Mouse (Mus musculus): ENCODE results near the gene Plekhj1. TPM values are rescaled to one million over a fixed set of nuclear protein-coding genes. Genes with fewer than 3 reads are reported as not detected.
A peak's percentile ranks its signal among the peaks of the same experiment; 100 is the strongest.

Gene Plekhj1
- total RNA-seq, 2 experiments from 2014 or later: 24.3 to 25.8 TPM

DNA sequence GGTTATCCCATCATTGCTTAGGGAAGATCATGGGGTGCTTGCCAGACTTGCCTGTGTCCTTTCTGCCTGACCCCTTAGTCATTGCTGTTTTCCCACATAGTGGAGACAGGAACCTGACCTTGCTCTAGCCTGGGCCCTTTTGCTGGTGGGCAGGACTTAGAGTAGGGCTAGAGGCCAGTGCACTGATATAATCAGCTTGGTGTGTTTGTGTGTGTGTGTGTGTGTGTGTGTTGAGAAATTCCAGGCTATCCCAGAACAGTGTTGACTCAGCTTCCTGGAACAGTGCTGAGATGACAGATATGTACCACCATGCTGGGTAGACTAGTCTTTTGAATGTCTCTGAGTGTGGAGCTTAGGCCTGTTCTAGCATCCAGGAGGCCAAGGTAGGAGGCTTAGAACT lies 18.9 kb downstream of the Plekhj1 start:
- no peak for DNase-seq (ENCODE audit: low spot score)

DNA sequence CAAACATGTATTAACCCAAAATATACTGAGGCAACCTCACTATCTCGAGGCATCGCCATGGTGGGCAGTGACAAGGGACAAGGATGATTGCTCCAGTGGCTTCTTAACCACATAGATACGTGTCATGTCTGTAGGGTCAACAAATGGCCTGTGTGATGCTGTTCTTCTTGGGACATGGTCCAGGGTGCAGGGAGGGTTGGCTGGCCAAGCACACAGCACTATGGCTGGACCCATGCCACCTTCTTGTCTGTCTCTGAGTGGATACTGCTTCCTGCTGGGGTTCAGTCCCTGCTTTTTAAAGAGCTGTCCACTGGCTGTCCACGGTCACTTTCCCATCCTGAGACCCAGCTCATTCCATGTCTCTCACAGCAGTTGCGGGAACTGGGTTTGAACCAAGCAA lies 21.3 kb downstream of the Plekhj1 start:
- no peak for DNase-seq (ENCODE audit: low spot score)

DNA sequence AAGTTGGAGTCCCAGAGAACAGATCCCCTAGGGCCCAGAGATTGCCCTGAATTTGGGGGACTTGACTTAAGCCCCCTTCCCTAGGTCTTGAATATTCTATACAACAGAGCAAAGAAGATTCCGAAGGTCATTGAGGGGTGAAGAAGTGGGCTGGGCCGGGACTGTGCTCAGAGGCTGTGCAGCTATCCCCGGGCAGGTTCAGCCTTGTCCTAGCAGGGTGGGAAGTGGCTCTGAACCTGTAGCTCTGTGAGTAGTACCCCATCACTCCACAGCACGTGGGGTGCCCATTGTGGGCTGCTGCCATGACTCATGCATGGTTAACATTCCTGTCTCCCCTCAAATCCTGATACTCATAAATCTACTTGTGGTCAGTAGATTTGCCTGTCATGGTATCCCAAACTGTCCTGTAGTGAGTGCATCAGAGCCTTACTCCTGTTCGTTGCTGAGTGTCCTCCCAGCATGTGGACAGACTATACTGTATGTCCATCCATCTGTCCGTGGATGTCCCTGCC lies 22.0 kb downstream of the Plekhj1 start:
- no peak for DNase-seq (ENCODE audit: low spot score)

DNA sequence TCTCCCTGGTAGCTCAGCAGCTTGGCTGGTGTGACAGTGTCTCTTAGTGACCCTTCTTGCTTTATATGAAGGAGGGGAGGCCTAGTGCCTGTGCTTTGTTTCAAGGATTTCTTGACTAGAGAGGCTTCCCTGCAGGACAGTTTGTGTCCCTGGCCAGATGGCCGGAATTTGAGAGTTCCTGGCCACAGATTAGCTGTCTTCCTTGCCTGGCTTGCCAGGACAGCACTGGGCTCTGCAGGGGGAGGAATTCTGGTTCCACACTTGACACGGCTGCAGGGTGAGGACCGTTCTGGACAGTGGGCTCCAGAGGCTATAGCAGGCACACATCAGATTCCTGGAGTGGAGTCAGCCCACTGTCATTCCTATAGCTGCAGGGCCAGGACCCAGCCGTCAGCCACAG lies 22.7 kb downstream of the Plekhj1 start:
- no peak for DNase-seq (ENCODE audit: low spot score)

DNA sequence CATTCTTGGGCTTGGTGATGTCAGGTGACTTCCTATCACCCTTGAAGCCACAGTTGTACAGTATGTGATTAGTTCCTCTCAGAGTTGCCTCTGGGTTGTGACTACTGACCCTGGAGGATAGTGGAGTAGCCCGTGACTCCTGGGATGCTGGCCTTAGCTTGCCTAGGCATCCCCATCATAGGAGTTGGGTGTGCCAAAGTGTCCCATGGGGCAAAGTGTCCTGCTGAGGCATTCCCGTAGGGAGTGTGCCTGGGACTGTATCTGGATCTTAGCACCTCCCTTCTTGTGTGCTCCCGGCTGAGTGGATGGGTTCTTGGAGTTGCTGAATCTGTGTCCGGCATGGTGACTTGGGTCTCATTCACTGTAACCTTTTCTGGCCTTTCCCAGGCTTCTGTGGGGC lies 23.4 kb downstream of the Plekhj1 start:
- no peak for DNase-seq (ENCODE audit: low spot score)

DNA sequence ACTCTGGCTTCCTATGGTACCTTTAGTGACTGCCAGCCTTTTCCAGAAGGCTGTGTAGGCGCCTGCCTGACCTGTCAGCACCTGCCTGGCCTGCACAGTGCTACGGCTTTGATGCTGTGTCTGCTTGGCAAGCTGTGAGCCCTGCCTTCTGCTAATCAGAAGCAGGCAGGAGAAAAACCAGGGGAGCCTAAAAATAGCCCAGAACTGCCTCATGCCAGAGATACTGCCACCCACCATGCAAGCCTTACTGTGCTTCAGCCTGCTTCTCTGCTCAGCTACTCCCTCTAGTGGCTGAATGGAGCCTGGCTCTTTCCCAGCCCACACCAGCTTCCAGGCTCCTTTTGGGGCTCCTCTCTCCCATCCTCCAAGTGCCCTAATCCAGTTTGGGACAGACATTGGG lies 23.9 kb downstream of the Plekhj1 start:
- DNase-seq (ENCODE audit: low spot score): peak; percentile 88

DNA sequence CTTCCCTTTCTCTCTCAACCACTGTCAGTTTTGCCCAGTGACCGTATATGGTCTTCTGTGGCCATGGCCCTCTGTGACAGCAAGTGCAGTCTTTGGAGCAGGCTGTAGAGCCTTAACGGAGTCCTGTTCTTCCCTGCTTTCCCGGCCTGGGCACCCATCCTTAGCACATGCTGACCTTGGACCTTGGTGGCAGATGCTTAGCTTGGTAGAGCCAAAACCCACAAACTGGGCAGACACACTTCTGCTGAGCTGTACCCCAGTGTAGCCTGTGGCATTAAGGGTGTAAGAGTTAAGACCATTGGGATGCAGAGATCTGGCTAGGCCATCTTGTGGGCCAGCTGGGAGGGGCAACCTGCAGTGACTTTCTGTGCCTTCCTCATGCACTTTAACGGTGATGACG lies 24.6 kb downstream of the Plekhj1 start:
- DNase-seq (ENCODE audit: low spot score): no peak

DNA sequence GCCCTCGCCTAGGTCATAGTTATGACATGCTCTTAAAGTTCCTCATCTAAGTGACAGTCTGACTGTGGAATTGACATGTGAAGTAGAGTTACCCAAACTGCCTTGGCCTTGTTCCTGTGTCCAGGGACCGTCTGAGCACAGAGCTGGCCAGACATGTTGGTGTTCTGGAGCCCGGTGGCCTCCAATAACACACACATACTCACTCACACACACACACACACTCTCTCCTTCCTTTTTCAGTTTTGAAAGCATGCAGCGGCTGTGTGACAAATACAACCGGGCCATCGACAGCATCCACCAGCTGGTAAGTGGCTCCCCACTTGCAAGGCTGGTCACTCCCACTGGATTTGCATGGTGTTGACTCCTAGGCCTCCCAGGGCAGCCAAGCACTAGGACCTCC lies 30.1 kb downstream of the Plekhj1 start:
- DNase-seq (ENCODE audit: low spot score): no peak

DNA sequence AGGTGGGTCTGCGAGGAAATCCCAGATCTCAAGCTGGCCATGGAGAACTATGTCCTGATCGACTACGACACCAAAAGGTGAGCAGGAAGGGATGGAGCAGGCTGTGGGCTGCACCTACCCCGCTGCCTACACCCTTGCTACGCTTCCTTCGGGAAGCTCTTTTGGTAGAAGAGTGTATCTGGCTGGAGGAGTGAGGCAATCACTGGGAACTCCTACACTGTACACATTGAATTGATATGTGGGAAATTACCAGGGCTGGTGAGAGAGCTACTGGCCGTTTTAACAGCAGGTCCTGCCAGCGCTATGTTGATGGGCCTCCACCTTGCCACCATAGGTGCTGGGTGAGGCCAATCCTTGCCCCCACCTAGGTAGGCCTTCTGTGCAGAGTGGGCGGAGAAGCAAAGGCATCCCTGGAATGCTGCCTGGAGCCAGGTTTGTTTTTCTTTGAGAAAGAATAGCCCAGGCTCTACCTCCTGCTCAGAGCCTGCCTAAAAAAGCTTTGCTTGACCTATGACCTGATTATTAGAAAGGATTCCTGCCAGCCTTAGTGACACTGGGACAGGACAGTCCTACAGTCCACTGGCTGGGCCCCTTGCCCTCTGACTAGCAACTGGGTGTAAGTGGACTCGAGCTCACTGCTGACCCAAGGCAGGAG lies 32.1 kb downstream of the Plekhj1 start:
- no peak for DNase-seq (ENCODE audit: low spot score)

DNA sequence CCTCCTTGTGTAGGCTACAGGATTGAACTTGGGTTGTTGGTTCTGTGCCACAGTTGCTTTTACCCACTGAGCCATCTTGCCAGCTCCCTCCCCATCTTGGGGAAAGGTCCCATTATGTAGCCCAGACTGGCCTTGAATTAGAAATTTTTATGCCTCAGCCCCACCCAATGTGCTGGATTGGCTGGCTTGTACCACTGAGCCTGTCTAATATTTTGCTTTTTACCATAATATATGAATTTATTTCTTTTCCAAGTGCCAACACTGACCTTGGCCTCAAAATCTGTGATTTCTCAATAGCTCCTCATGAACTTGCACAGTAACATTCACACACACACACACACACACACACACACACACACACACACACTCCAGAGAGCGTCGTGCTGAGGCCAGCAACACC lies 32.7 kb downstream of the Plekhj1 start:
- DNase-seq (ENCODE audit: low spot score): no peak

DNA sequence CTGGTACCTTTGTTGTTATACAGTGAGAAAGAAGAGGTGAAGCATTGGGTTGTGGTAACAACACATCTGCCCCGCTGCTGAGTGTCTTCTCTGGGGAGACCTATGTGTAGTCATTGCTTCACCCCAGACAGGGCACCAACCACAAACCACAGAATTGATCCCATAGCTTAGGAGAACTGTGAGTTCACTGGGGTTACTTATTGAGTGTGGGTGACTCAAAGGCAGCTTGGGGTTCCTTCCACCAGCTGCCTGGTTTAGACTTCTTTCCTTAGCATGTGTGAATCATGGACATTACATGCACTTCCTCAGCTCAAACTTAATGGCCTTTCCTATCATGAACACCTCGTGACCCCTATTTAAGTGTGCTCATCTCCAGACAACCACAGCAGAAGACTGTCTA lies 34.9 kb downstream of the Plekhj1 start:
- no peak for DNase-seq (ENCODE audit: low spot score)

DNA sequence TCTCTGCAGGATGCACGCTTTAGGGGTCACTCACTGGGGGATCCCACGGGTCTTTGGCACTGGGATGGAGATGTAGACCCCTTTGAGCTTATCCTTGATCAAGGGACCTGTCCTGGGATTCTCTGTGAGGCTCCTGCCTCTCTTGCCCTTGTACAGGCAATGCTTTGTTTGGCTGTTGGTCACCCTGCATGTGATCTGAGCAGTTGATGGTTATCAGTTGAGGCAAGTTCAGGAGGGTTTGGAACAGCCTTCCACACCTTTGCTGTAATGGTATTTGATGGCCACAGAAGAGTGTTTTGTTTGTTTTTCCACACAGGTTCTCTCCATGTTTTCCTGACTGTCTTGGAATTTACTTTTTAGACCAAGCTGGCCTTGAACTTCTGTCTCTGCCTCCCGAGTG lies 36.6 kb downstream of the Plekhj1 start:
- DNase-seq (ENCODE audit: low spot score): no peak

DNA sequence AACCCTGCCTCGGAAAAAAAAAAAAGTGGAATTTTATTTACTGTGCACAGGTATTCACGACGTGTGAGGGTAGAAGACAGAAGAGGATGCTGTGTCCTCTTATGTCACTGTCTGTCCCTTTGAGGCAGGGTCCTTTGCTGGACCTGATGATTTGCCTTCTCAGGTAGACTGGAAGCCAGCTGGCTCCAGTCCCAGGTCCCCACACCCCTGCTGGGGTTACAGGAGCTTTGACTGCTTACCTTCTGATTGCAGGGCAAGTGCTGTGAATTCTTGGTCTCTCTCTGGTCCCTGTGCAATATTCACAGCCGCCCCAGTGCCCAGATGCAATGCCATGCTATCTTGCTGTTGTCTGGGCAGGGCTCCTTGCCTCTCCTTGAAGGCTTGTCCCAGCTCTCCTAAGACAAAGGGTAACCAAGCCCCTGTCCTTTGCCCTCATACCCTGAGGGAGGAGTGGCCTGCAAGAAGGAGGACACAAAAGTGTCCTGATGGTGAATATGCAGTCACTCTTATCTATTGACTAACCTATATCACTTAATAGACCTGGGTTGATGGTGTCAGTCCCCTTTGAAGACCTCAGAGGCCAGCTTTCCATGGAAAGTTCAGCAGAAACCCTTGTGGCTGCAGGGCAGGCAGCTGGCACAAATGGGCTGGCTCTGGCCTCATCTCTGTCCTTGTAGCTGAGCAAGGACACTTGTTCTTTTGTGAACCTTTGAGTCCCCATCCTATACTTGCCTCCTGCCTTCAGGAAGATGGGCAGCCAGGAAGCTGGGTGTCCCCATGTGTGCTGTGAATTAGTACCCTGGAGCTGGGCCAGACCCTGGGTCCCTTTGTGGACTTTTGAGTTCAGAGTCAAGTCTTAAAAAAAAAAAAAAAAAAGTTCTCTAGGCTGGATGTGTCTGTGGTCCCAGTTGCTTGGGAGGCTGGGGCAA lies 37.6 kb downstream of the Plekhj1 start:
- DNase-seq (ENCODE audit: low spot score): no peak

DNA sequence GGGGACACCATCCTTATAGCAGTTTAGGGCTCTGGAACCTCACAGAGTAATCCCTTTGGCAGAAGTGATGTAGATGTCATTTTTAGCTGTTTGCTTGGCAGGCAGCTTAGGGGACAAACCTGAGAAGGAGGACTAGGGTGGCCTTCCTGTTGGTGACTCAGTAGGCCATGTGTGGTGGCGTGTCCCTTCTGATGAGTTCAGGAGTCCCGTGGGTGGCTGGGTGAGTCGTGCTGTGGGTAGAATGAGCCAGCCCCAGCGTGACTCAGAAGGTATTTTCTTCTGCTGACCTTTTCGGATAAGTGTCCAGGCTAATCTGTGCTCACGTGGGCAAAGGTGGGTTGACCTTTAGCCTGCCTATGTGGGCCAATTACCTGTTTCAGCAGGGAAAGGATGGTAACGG lies 39.8 kb downstream of the Plekhj1 start:
- DNase-seq (ENCODE audit: low spot score): peak; percentile 63

DNA sequence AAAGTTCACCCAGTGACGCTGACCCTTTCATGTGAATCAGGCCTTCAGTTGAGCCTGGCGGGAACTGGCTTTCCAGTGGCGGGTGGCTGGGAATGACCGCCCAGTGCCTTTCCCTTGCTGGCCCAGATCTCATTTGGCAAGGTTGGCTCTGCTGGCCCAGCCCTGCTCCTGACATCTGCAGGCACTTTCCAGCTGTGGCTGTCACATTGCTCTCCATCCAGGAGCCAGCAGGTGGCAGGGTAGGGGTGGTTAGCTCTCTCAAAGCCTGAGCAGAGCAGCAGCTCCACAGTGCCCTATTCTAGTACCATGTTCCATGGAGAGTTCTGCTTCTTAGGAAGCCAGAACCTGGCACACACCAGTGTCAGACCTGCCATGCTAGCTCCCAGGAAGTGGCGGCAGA lies 40.7 kb downstream of the Plekhj1 start:
- DNase-seq (ENCODE audit: low spot score): peak; percentile 92

DNA sequence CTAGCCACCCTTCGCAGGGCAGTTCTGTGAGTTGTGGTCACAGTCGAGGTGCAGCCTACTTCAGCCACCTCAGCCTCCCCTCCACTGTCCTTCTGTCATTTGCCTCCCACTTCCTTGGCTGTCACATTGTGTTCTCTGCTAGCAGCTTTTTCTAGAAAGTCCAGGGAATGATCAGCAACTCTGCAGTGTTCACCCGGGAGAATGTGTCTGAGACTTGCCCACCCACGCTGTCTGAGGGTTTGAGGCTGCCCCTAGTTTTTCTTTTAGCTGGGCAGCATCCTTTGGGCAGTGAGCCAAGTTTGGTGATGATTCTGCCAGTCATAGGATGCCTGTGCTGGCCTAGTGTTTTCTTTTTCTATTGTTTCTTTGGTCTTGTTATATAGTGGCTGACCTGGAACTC lies 41.5 kb downstream of the Plekhj1 start:
- no peak for DNase-seq (ENCODE audit: low spot score)

DNA sequence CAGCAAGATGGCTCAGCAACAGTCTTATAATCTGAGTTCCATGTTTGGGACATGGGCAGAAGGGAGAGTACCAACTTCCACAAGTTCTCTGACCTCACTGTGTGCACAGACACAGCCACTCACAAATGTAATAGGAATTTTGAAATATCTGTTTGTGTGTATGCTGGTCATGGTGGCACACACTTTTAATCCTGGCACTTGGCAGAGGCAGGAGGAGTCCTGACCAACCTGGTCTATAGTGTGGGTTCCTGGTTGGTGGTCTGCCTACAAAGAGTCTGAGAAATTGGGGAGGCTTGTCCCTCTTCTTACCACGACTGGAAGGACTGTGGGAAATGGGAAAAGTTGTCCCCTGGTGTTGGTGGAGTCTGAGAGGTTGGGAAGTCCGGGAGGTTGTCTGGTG lies 41.9 kb downstream of the Plekhj1 start:
- no peak for DNase-seq (ENCODE audit: low spot score)

DNA sequence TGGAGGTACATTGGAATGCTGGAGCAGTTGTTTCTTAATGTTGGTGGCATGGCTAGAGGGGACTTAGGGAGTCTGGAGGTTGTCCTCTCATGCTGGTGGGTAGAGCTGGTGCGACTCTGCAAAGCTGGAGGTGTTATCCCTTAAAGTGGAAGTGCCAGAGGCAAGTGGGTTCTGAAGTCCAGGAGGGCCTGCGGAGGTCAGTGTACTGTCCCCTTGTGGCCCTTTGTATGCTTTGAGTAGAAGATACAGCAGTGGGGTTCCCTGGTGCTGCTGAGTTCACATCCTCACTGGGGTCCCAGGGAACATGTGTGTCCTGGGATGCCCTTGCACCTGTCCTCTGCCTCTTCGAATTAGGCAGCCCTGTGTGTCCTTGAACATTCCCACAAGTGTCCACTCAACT lies 42.3 kb downstream of the Plekhj1 start:
- no peak for DNase-seq (ENCODE audit: low spot score)

DNA sequence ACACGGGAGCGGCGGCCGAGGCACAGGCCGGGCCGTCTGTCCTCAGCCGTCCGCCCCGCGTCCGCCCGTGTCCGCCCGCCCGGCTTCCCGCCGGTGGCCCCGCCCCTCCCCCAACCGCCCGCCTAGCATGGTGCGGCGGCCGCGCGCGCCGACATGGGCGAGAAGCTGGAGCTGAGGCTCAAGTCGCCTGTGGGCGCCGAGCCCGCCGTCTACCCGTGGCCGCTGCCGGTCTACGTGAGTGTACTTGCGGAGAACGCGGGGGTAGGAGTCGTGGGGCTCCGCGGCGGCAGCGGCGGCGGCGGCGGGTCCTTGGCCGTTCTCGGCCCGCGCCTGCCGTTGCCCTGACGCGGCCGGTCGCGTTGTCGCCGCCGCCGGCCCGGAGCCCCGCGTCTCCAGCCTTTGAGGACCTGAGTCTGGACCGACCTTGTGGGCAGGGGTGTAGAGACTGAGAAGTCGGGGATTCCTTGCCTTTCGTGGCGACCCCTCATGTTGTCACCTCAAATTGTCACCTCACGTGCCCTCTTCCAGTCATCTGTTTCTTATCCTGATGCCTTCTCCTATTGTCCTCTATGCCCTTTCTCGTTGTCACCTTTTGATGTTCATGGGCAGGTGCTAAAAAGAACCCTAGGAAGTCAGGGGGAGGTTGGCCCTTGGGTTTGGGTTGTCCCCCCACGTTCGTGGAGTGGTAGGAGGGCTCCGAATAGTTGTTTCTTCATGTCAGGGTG lies 43.0 kb downstream of the Plekhj1 start:
- DNase-seq (ENCODE audit: low spot score): no peak

DNA sequence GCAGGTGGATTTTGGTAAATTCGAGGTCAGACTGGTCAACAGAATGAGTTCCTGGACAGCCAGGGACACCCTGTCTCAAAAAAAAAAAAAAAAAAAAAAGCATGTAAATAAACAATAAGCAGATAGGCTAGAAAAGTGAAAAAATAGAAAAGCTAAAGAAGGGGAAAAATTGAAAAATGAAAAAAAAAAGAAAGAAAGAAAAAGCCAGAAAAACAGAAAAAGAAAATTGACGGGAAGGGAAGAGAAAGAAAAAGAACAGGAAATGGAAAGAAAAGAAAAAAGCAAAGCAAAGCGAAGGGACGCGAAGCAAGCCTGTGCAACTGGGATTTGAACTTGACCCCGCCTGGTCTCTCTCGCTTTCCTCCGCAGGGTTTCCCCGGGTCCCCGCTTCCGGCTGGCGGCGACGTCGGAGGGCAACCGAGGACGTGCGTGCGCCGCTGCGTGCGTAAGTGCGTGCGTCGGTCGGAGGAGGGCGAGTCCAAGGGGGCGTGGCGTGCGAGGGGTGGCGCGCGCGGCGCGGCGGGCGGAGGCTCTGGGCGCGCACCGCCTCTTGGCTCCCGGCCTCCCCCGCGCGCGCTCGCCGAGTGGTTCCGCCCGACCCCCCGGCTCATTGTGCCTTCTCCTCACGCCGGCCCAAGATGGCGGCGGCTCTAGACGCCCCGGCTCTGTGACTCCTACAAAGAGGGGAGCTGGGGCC lies 43.7 kb downstream of the Plekhj1 start, which contains the start of gene Dot1l:
Dot1l (plus strand) TSS at position 613 of the 697 bp plus-strand sequence.
- DNase-seq (ENCODE audit: low spot score): peak; percentile 97

DNA sequence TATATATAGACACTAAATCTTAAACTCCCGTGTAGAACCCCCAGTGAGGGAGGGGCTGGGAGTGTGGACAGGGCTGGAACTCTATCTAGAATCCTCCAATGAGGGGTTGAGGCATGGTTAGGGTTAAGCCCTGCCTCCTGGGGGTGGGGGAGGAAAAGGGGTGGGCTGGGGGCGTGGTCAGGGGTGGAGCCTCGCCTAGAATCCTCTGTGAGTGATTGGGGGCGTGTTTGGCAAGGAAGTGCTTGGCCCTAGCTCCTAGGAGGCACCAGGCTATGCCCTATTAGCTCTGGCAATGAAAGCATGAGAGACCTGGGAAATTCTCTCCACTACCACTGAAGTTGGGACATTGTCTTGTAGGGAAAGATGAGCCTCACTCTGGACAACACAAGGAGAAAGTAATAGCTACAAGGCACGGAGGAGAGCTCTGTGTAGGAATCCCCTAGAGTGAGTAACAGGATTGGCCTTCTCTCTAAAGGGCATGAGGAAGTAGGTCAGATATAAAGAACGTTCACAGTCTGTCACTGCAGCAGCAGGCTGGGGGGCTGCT lies 46.3 kb downstream of the Plekhj1 start:
- DNase-seq (ENCODE audit: low spot score): peak; percentile 73

Measured in gastrocnemius, adult 18-20 months (tissue).